Mouse (Mus musculus) cerebellum, adult 9-10 months (tissue): Measurements from ENCODE around the gene Hsf2bp.

Experiments used
- DNase-seq: peaks from one replicate; pipeline ENCODE4 v3.0.0; 2022

Hsf2bp gene

GRCm38 (mm10) chr17:31931499-31931898 lies 104.7 kb downstream of the Hsf2bp start:
- no peak for DNase-seq

- no peak for DNase-seq
Observed at GRCm38 (mm10) chr17:31929844-31930715, 106.1 kb downstream of the Hsf2bp start.

GRCm38 (mm10) chr17:31929032-31929431 lies 107.1 kb downstream of the Hsf2bp start:
- DNase-seq = no peak

- no peak for DNase-seq
Observed at GRCm38 (mm10) chr17:31927895-31928626, 108.1 kb downstream of the Hsf2bp start.

GRCm38 (mm10) chr17:31924229-31924628 lies 111.9 kb downstream of the Hsf2bp start:
- no peak for DNase-seq

- DNase-seq = no peak
Observed at GRCm38 (mm10) chr17:31923310-31923970, 112.7 kb downstream of the Hsf2bp start.

GRCm38 (mm10) chr17:31920589-31921190 lies 115.5 kb downstream of the Hsf2bp start:
- DNase-seq = peak; percentile 10

- DNase-seq = no peak
Observed at GRCm38 (mm10) chr17:31919599-31919998, 116.5 kb downstream of the Hsf2bp start.

- no peak for DNase-seq
Observed at GRCm38 (mm10) chr17:31918374-31918773, 117.8 kb downstream of the Hsf2bp start.

GRCm38 (mm10) chr17:31916461-31916775 lies 119.7 kb downstream of the Hsf2bp start:
- DNase-seq = no peak

- no peak for DNase-seq
Observed at GRCm38 (mm10) chr17:31915756-31916460, 120.2 kb downstream of the Hsf2bp start.

- no peak for DNase-seq
Observed at GRCm38 (mm10) chr17:31914323-31914722, 121.8 kb downstream of the Hsf2bp start.

GRCm38 (mm10) chr17:31912881-31913662 lies 123.1 kb downstream of the Hsf2bp start:
- no peak for DNase-seq

- DNase-seq = no peak
Observed at GRCm38 (mm10) chr17:31912387-31912786, 123.8 kb downstream of the Hsf2bp start.

- no peak for DNase-seq
Observed at GRCm38 (mm10) chr17:31908966-31909365, 127.2 kb downstream of the Hsf2bp start.

- DNase-seq = no peak
Observed at GRCm38 (mm10) chr17:31906441-31906840, 129.7 kb downstream of the Hsf2bp start.

GRCm38 (mm10) chr17:31905791-31906211 lies 130.3 kb downstream of the Hsf2bp start:
- DNase-seq = no peak

GRCm38 (mm10) chr17:31905201-31905790 lies 130.9 kb downstream of the Hsf2bp start:
- no peak for DNase-seq

GRCm38 (mm10) chr17:31904036-31904435 lies 132.1 kb downstream of the Hsf2bp start:
- no peak for DNase-seq

GRCm38 (mm10) chr17:31902630-31903198 lies 133.4 kb downstream of the Hsf2bp start:
- DNase-seq = no peak
